Mouse (Mus musculus) stomach, postnatal 0 days (tissue): ENCODE measurements around the gene Srgap2.

ENCODE experiments used
- CTCF ChIP-seq: IDR thresholded peaks from 2 replicates; pipeline ENCODE4 v1.5.1; 2016; ENCODE audit warnings: antibody characterized with exemption, low read depth, mild to moderate bottlenecking, moderate library complexity
- EP300 ChIP-seq: optimal IDR thresholded peaks from 2 replicates; pipeline ENCODE3; 2016; ENCODE audit warnings: antibody characterized with exemption

- no peak for TF ChIP-seq EP300
- TF ChIP-seq CTCF, result no peak
Measured at GRCm38 (mm10) chr1:131455355-131455890, 71.7 kb downstream of the Srgap2 start.
